Mouse (Mus musculus) adrenal gland, postnatal 36 days (tissue): Measurements from ENCODE around the gene Olfr1224-ps1. TPM values are rescaled to one million over a fixed set of nuclear protein-coding genes. Genes with fewer than 3 reads are reported as not detected.
"Not testable (repeated sequence)": the region's sequence is repeated elsewhere in the genome, so short reads cannot be mapped to it uniquely, and the experiment has no call there.

ENCODE experiments used
- DNase-seq, 2 experiments: peaks; one replicate each; pipeline ENCODE4 v3.0.0; 2021; ENCODE audit warnings: mixed read lengths in 1 of 2
- long read RNA-seq, 2 experiments: library from polyadenylated mRNA; stranded (forward); transcript quantifications; one replicate each; pipeline ENCODE4 v2.0.0; 2021; ENCODE audit warnings: borderline sequencing depth in 2 of 2
- total RNA-seq, 2 experiments: library from RNA; stranded (reverse); gene quantifications; 2 replicates each; pipeline ENCODE4 v1.2.3; 2021

Olfr1224-ps1 gene
- total RNA-seq, result not detected
- long read RNA-seq, experiment 1, result 0 reads
- long read RNA-seq, experiment 2, result 0 reads

GRCm38 (mm10) chr2:89163991-89164390 lies at the start of gene Olfr1224-ps1:
Gene Olfr1224-ps1 (minus strand): TSS chr2:89164091.
- not testable (repeated sequence) for DNase-seq

GRCm38 (mm10) chr2:89199948-89200347 lies 36.1 kb upstream of the Olfr1224-ps1 start, which contains the start of gene Olfr1226:
Gene Olfr1226 (minus strand): TSS chr2:89200048.
- no peak for DNase-seq

- DNase-seq, result no peak
Observed at GRCm38 (mm10) chr2:89196325-89196982, 32.6 kb upstream of the Olfr1224-ps1 start.

GRCm38 (mm10) chr2:89174569-89174968 lies 10.7 kb upstream of the Olfr1224-ps1 start, which contains the start of gene Olfr1225:
Gene Olfr1225 (minus strand): TSS chr2:89174669.
- no peak for DNase-seq

- not testable (repeated sequence) for DNase-seq
Observed at GRCm38 (mm10) chr2:89164711-89165110, 820 bp upstream of the Olfr1224-ps1 start.

GRCm38 (mm10) chr2:89151460-89151859 lies 12.4 kb downstream of the Olfr1224-ps1 start, which contains the start of gene Olfr1223:
Gene Olfr1223 (minus strand): TSS chr2:89151560.
- DNase-seq, result no peak

- DNase-seq, result no peak
Observed at GRCm38 (mm10) chr2:89132954-89133353, 30.9 kb downstream of the Olfr1224-ps1 start, which contains the start of gene Olfr1222. Gene Olfr1222 (minus strand): TSS chr2:89133054.

GRCm38 (mm10) chr2:89117183-89117582 lies 46.7 kb downstream of the Olfr1224-ps1 start, which contains the start of gene Olfr1221:
Gene Olfr1221 (minus strand): TSS chr2:89117283.
- no peak for DNase-seq

GRCm38 (mm10) chr2:89106735-89107134 lies 57.2 kb downstream of the Olfr1224-ps1 start, which contains the start of gene Olfr1220:
Gene Olfr1220 (minus strand): TSS chr2:89106835.
- no peak for DNase-seq

- DNase-seq, result no peak
Observed at GRCm38 (mm10) chr2:89105651-89106050, 58.2 kb downstream of the Olfr1224-ps1 start.

Other genes with a start within 250 kb of the Olfr1224-ps1 start
- gene Olfr1209, start 248.9 kb downstream of the Olfr1224-ps1 start, total RNA-seq, result not detected
- not detected for gene Olfr1211, start 226.0 kb downstream of the Olfr1224-ps1 start, total RNA-seq
- not detected for gene Olfr1212, start 210.1 kb downstream of the Olfr1224-ps1 start, total RNA-seq
- gene Gm13762, start 183.8 kb downstream of the Olfr1224-ps1 start, total RNA-seq, result not detected
- not detected for gene Olfr1214, start 171.4 kb downstream of the Olfr1224-ps1 start, total RNA-seq
- not detected for gene Olfr1215, start 157.1 kb downstream of the Olfr1224-ps1 start, total RNA-seq
- not detected for gene Olfr1216, start 145.8 kb downstream of the Olfr1224-ps1 start, total RNA-seq
- gene Olfr1217, start 132.0 kb downstream of the Olfr1224-ps1 start, total RNA-seq, result not detected
- not detected for gene Olfr1218, start 102.9 kb downstream of the Olfr1224-ps1 start, total RNA-seq
- gene Olfr1219, start 80.6 kb downstream of the Olfr1224-ps1 start, total RNA-seq, result not detected
- gene Olfr1220, start 57.3 kb downstream of the Olfr1224-ps1 start, total RNA-seq, result not detected
- gene Olfr1221, start 46.8 kb downstream of the Olfr1224-ps1 start, total RNA-seq, result not detected
- gene Olfr1222, start 31.0 kb downstream of the Olfr1224-ps1 start, total RNA-seq, result not detected
- not detected for gene Olfr1223, start 12.5 kb downstream of the Olfr1224-ps1 start, total RNA-seq
- not detected for gene Olfr1225, start 10.6 kb upstream of the Olfr1224-ps1 start, total RNA-seq
- gene Olfr1226, start 36.0 kb upstream of the Olfr1224-ps1 start, total RNA-seq, result not detected
- not detected for gene Olfr1228, start 90.0 kb upstream of the Olfr1224-ps1 start, total RNA-seq
- not detected for gene Olfr1229, start 123.9 kb upstream of the Olfr1224-ps1 start, total RNA-seq
- not detected for gene Olfr1230, start 133.2 kb upstream of the Olfr1224-ps1 start, total RNA-seq
- not detected for gene Olfr1231, start 143.0 kb upstream of the Olfr1224-ps1 start, total RNA-seq
- not detected for gene Olfr1232, start 165.6 kb upstream of the Olfr1224-ps1 start, total RNA-seq
- not detected for gene Olfr1233, start 178.3 kb upstream of the Olfr1224-ps1 start, total RNA-seq
- gene Olfr1234, start 200.8 kb upstream of the Olfr1224-ps1 start, total RNA-seq, result not detected
- gene Olfr1238, start 245.6 kb upstream of the Olfr1224-ps1 start, total RNA-seq, result not detected